Mouse (Mus musculus) natural killer cell, adult 2 months (primary cell): Measurements from ENCODE around the gene Lmx1b.

ENCODE experiments used
- DNase-seq, 2 experiments: peaks; one replicate each; pipeline ENCODE4 v3.0.0; 2022; ENCODE audit warnings: low spot score in 2 of 2

The Lmx1b gene

DNA sequence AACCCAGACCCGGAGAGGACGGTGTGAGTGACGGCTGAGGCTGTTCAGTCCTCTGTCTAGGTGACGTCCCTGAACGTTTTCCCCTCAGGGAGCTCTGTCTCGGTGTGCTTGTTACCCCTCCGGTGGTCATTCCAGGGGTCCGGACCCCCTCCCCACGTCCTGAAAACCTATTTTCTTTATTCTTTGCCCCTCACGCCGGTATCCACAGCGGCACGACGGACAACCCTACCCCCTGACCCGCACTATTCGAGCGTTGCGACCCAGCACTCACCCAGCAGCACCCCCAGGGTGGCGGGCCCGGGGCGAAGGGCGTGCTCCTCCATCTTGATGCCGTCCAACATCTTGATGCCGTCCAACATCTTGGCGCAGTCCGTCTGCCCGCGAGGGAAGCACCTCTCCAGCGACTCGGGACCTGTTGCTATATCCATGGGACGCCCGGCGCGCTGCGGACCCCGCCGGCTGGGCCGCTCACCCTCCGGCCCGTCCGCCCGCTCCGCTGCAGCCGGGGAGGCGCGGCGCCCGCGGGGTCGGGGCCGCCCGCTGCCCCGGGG is at the start of gene Lmx1b:
Gene Lmx1b (minus strand): TSS at position 341 of the 551 bp plus-strand sequence.
- no peak for DNase-seq

DNA sequence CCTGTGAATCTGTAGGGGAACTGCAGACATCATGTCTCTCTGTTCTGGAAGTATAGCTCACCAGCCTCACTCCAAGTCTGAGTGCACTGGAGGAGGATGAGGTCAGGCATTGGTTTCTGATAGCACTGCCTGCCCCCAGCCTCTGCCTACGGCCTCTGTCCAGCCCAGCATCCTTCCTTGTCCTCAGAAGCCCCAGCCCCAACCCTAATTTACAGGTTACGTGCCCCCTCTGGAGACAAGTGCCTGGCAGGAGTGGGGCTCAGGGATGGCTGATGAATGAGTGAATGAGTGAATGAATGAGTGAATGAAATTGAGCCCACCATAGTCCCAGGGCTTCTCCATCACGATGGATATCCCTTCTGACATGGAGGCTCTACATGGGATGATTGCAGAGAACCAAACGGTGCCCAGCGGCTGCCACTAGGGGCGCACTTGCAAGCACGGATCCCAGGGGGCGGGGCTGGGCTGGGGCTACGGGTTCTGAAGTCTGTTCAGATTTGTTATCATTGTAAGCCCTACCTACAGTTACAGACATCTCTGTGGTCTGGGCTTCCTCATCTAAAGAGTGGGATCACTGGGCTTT is 49.7 kb upstream of the Lmx1b start:
- peak; percentile 10 to 38 for DNase-seq

DNA sequence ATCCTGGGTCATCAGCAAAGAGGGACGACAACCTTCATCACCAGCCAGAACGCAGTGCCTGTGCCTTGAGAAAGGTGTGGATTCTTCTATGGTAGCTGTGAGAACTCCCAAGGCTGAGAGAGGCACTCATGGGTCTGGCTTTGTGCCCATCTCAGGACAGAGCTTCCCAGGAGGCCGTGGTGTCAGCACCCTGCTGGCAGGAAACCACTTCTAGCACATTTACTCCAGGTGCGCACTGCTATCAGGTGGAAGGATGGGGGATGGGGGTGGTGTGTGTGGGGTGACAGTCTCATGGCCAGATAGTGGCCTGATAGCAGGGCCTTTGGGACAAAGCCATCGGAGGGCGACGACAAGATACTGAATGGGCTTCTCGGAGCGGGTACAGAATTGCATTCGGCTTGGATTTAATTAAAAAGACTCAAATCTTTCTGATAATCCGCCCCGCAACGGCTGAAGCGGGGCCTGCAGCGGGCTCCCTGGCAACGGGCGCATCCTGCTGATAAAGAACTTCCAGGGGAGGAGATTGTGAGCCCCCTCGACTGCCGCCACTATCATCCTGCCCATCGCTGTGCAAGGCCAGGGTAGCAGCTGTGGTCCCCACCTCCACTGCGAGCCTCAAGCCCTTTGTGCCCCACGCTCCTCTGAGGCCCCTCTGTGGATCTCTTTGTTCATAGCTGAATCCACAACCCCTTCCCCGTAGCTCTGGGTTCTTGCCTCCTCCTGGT is 49.0 kb upstream of the Lmx1b start:
- no peak for DNase-seq

- no peak for DNase-seq
Measured at GRCm38 (mm10) chr2:33683594-33683993, 43.3 kb upstream of the Lmx1b start.

DNA sequence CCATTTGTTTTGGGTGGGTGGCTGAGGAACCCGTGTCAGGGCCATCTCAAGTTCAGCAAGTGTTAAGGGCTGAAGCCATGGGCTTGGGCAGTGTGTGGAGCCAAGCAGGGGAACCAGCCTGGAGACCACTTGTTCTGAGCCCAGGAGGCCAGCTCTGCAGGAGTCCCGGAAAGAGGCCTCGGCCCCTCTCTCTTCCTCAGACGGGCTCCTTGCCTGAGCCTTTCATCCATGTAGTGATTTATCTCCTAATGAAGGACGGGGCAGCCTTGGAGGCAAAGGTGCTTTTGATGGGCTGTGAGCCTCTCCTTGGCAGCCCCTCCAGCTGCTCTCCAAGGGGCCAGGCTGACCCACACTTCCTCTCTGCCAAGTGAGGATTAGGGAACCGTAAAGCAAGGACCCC is 42.8 kb upstream of the Lmx1b start:
- DNase-seq = no peak

GRCm38 (mm10) chr2:33682219-33682618 is 41.9 kb upstream of the Lmx1b start:
- peak; percentile 21 to 33 for DNase-seq

DNA sequence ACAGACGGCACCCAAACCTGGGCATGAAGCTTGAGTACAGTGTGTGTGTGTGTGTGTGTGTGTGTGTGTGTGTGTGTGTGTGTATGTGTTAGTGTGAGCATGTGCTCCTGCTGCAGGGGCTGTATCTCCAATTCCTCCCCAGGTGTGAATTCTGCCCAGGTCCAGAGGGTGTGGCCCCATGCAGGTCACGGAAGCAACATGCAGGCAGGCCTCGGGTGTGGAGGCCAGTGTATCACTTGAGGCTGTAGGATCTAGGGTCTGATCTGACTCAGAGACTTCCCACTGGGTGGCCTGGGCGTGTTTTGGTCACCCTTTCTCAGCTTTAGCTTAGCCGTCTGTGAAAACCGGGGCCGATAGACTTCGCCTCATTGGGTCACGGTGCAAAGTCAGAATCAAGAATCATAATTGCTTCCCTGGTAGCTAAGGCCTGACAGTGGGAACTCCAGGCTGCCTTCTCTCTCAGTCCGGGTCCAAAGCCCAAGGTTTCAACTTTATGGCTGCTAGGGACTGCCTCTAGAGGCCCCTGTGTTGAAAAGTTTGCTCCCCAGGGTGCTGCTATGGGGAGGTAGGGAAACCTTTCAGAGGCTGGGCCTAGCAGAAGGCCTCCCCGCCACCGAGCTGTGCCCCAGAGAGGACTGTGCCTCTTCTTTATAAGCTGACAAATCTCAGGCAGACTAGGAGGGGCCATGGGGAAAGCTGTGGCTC is 38.8 kb upstream of the Lmx1b start:
- no peak for DNase-seq

GRCm38 (mm10) chr2:33672701-33673472 is 32.6 kb upstream of the Lmx1b start:
- DNase-seq = no peak

DNA sequence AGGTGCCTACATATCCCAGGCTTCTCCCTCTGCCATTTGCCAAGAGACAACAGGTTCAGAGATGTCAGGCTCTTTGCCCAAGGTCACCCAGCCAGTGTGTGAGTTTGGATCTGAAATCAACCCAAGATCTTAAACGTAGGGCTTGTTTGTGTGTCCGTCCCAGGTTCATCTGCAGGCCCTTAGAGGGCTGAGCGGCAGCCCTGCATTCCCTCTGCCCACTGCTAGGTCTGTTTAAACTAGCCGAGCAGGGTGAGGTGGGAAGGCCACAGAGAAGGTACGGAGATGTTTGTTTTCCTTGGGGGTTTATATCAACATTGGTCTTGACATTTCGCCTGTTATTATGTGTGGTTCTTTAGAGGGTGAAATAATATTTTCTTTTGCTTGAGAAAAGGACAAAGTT is 28.4 kb upstream of the Lmx1b start:
- DNase-seq = no peak

DNA sequence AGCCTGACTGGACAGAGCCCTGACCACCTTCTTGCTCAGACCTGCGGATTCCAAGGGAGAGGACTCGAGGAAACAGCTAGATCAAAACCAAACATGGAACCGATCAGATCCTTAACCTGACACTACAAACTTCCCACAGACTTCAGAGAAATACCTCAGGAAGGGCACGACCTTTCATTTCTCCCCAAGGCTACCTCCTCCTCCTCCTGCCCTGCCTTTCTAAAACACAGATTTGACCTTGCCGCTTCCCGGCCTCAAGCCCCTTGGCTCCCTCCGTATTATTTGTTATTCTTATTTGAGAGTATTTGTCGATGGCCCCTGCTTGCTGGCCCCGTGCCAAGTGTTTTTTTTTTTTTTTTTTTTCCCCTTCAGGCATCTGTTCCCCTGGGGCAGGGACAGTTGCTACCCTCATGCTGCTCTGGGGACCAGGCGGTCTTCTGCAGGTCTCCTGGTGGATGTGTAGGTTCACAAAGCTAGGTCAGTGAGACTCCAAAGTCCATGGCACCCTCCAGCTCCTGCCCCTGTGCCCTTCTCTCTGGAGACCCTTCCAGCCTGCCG is 26.2 kb upstream of the Lmx1b start:
- DNase-seq = no peak

DNA sequence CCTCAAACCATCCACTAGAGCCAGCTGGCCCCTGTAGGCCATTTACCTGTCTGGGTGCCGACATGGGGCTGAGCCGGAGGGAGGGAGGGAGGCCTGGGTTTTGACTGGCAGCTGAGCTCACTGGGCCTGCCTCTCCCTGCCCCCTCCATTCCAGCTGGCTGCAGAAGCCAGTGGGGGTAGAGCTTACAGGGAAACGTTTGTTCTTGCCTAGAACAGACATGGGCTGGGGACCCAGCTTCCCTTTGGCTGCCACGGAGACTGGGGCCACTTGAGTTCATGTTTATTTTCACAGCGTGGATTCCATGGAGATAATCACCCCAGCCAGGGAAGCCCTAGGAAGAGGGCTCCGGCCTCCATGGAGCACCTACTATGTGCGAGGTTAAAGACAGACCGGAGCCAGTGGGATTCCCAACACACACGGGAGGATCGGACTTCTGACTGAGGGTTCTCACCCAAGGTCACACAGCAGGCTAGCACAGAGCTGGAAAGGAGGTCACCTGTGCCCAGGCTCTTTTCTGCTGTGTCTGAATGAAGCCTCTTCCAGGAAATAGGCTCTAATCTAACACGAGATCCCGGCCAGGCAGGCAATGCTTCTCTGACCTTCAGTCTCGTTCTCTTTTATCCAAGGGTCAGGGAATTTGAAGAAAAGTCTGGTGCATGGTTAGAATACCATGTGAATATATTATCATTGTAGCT is 25.2 kb upstream of the Lmx1b start:
- DNase-seq = no peak

GRCm38 (mm10) chr2:33664661-33665060 is 24.4 kb upstream of the Lmx1b start:
- DNase-seq = no peak

- DNase-seq = no peak
Measured at GRCm38 (mm10) chr2:33659288-33659629, 18.9 kb upstream of the Lmx1b start.

- no peak for DNase-seq
Measured at GRCm38 (mm10) chr2:33658602-33659287, 18.4 kb upstream of the Lmx1b start.

- DNase-seq = no peak
Measured at GRCm38 (mm10) chr2:33652517-33653198, 12.3 kb upstream of the Lmx1b start.

DNA sequence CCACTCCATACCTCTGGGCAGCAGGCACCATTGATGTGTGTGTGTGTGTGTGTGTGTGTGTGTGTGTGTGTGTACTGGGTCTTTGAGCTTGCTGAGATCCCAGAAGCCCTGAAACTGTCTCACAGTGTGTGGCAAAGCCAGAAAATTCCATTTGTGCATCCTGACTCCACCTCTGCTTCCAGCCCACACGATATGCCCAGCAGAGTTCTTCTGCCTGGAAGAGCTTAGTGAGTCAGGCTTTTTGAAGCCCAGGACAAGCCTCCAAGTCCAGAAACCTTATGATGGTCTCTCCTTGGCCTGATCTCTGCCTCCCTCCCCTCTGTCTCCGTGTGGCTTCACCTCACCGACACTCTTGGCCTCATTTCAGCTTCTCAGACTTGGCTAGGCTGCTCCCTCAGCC is 9.1 kb upstream of the Lmx1b start:
- no peak for DNase-seq

- no peak for DNase-seq
Measured at GRCm38 (mm10) chr2:33648894-33649293, 8.6 kb upstream of the Lmx1b start.

DNA sequence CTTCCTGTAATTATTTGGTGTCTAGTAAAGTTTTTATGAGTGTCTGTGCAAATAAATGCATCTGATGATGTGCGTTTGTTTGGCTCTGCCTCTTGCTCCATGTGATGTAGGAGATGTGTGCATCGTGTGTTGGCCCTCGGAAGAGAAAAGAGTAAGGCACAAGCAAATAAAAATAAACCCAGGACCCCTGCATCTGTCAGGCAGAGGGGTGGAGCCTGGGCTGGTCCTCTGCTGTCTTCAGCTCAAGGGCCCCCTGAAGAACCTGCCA is 5.9 kb upstream of the Lmx1b start:
- DNase-seq = no peak

- DNase-seq = no peak
Measured at GRCm38 (mm10) chr2:33645538-33646282, 5.4 kb upstream of the Lmx1b start.
